Mouse (Mus musculus) stomach, postnatal 0 days (tissue): ENCODE measurements at regions not wholly inside any gene's neighbourhood (a gene's known extent, or its start where the extent isn't known, plus 50 kb on each side); places are given as distances from the start of the nearest gene placed in this dataset.

Experiments
- CTCF ChIP-seq: IDR thresholded peaks from 2 replicates; pipeline ENCODE4 v1.5.1; 2016; ENCODE audit warnings: antibody characterized with exemption, low read depth, mild to moderate bottlenecking, moderate library complexity
- EP300 ChIP-seq: optimal IDR thresholded peaks from 2 replicates; pipeline ENCODE3; 2016; ENCODE audit warnings: antibody characterized with exemption

DNA sequence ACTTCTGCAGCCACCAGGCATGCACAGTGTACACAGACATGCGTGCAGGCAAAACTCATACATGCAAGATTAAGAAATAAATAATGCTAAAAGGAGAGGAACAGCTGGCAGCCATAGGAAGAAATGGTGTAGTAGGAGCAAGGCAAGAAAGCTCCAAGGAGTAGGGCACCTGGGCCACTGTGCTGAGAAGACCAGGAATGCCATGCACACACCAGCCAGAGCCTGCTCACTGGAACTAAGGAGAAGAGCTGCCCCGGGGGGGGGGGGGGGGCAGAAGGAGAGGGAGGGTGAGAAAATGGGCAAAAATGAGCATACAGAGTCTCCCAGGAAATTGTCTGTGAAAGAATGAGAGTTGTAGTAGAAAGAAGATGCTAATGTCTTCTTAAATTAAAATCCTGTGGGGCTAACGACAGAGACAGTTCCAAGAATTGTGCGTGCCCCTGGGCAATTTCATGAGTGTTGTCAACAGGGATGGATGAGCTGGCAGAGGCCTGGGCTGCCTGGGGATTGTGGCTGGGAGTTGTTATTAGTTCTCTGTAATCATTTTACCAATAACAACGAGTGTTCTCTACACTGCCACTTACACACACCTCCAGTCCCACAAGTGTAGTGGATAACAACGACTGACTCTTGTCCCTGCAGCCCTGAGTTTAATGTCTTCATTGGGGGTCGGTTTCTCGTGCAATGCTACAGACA lies 54.2 kb upstream of the Syt13 start:
- no peak for TF ChIP-seq CTCF
- TF ChIP-seq EP300, result no peak
